Mouse (Mus musculus): ENCODE measurements around the gene Poc1a.

GRCm38 (mm10) chr9:106263381-106263924 lies 17.4 kb upstream of the Poc1a start:
- no peak for TF ChIP-seq POLR2A (IDR thresholded peaks at IDR 0.05; ENCODE audit: extremely low read depth, insufficient read depth, low read length)
- no peak for TF ChIP-seq CTCF (IDR thresholded peaks at IDR 0.05; ENCODE audit: extremely low read depth, insufficient read depth, low read length)
